Mouse (Mus musculus) liver, embryonic 13.5 days (tissue): ENCODE results near the gene Trappc3. TPM values are rescaled to one million over a fixed set of nuclear protein-coding genes. Genes with fewer than 3 reads are reported as not detected.

ENCODE experiments used
- ATAC-seq: fragments of 200-750 bp; cut with Nextera tagmentation; 2 replicates; pipeline ENCODE4 v1.8.0; 2017; ENCODE audit warnings: low read depth, mild to moderate bottlenecking, moderate number of reproducible peaks, moderate library complexity
- DNase-seq: peaks from one replicate; pipeline ENCODE4 v3.0.0; 2022
- H3K27ac ChIP-seq: fragments of 300-500 bp; sonication (generic); 2 replicates; pipeline ENCODE4 v1.5.1; 2015; ENCODE audit warnings: moderate library complexity, mild to moderate bottlenecking, inconsistent platforms
- H3K27me3 ChIP-seq: fragments of 300-500 bp; sonication (generic); 2 replicates; pipeline ENCODE4 v1.6.1; 2015; ENCODE audit warnings: mild to moderate bottlenecking, inconsistent platforms
- H3K36me3 ChIP-seq: fragments of 300-500 bp; sonication (generic); 2 replicates; pipeline ENCODE4 v1.6.1; 2015; ENCODE audit warnings: mild to moderate bottlenecking, inconsistent platforms
- H3K4me1 ChIP-seq: fragments of 300-500 bp; sonication (generic); replicated peaks from 2 replicates; pipeline ENCODE4 v1.6.1; 2015; ENCODE audit warnings: inconsistent platforms
- H3K4me2 ChIP-seq: fragments of 300-500 bp; sonication (generic); 2 replicates; pipeline ENCODE4 v1.6.1; 2015; ENCODE audit warnings: inconsistent platforms, mild to moderate bottlenecking, moderate library complexity
- H3K4me3 ChIP-seq: fragments of 300-500 bp; sonication (generic); replicated peaks from 2 replicates; pipeline ENCODE4 v1.5.1; 2015; ENCODE audit warnings: mild to moderate bottlenecking, inconsistent platforms
- H3K9ac ChIP-seq: fragments of 300-500 bp; sonication (generic); 2 replicates; pipeline ENCODE4 v1.6.1; 2015; ENCODE audit warnings: mild to moderate bottlenecking, inconsistent platforms
- H3K9me3 ChIP-seq: fragments of 300-500 bp; sonication (generic); replicated peaks from 2 replicates; pipeline ENCODE4 v1.6.1; 2016; ENCODE audit warnings: inconsistent platforms
- WGBS: fragments of 180-500 bp; shearing (Covaris S2); methylation state at CpG from one replicate; pipeline ENCODE4 v1.1.7; 2015; ENCODE audit not compliant: insufficient replicate concordance; 5-methylcytosine and 5-hydroxymethylcytosine counted together
- polyA plus RNA-seq: library from polyadenylated mRNA; unstranded; fragments of >200 nt; fragmentation: Nextera tagmentation; extraction: Ambion mirVana; gene quantifications from 2 replicates; pipeline ENCODE4 v1.2.1, GENCODE M21; 2015

The Trappc3 gene
- polyA plus RNA-seq, 1 experiment from 2014 or later = 41.5 TPM

GRCm38 (mm10) chr4:126301584-126302309, 39.6 kb downstream of the Trappc3 start:
- Histone ChIP-seq H3K4me3 (peak overlapping the region; percentile 30), H3K27ac (no peak overlapping the region), H3K4me2 (peak overlapping the region; percentile 56), H3K9ac (no peak overlapping the region), H3K4me1 (peaks cover 14% of the 10 kb centered on the region), H3K9me3 (0 out of 2 replicates have a peak, but pooled peaks cover 2% of the 10 kb centered on the region), H3K27me3 (peaks cover 71% of the 10 kb centered on the region), H3K36me3 (no peaks in the 10 kb centered on the region)
- ATAC-seq (no peak), DNase-seq (no peak)
- 12% methylated on average over 27 of the region's 27 CpGs for WGBS

GRCm38 (mm10) chr4:126303877-126304276, 41.8 kb downstream of the Trappc3 start:
- Histone ChIP-seq H3K4me2 (no peak overlapping the region), H3K4me1 (peaks cover 10% of the 10 kb centered on the region), H3K9ac (no peak overlapping the region), H3K36me3 (no peaks in the 10 kb centered on the region), H3K9me3 (0 out of 2 replicates have a peak, but pooled peaks cover 2% of the 10 kb centered on the region), H3K4me3 (no peak overlapping the region), H3K27ac (no peak overlapping the region), H3K27me3 (peaks cover 56% of the 10 kb centered on the region)
- no peak for ATAC-seq
- 43% methylated on average over 4 of the region's 4 CpGs for WGBS
- no peak for DNase-seq

- DNase-seq = no peak
- Histone ChIP-seq H3K36me3 (no peaks in the 10 kb centered on the region), H3K27ac (no peak overlapping the region), H3K9me3 (0 out of 2 replicates have a peak, but pooled peaks cover 2% of the 10 kb centered on the region), H3K4me1 (peaks cover 14% of the 10 kb centered on the region), H3K9ac (no peak overlapping the region), H3K4me3 (no peak overlapping the region), H3K27me3 (peaks cover 47% of the 10 kb centered on the region), H3K4me2 (no peak overlapping the region)
- WGBS = 74% methylated on average over 1 of the region's 1 CpGs
- ATAC-seq = no peak
These were observed 43.3 kb downstream of the Trappc3 start for GRCm38 (mm10) chr4:126305428-126305827.

GRCm38 (mm10) chr4:126306058-126306457, 43.9 kb downstream of the Trappc3 start:
- Histone ChIP-seq H3K4me3 (no peak overlapping the region), H3K4me2 (no peak overlapping the region), H3K9ac (no peak overlapping the region), H3K4me1 (peaks cover 8% of the 10 kb centered on the region), H3K9me3 (0 out of 2 replicates have a peak, but pooled peaks cover 2% of the 10 kb centered on the region), H3K27me3 (peaks cover 41% of the 10 kb centered on the region), H3K27ac (no peak overlapping the region), H3K36me3 (no peaks in the 10 kb centered on the region)
- no peak for DNase-seq
- 67% methylated on average over 6 of the region's 6 CpGs for WGBS
- ATAC-seq = no peak

- DNase-seq = no peak
- H3K9ac ChIP-seq = no peak overlapping the region
- no peak for ATAC-seq
- no peak overlapping the region for H3K4me2 ChIP-seq
- H3K36me3 ChIP-seq = no peaks in the 10 kb centered on the region
- WGBS = 15% methylated on average over 2 of the region's 2 CpGs
- no peak overlapping the region for H3K27ac ChIP-seq
- H3K9me3 ChIP-seq = 0 out of 2 replicates have a peak, but pooled peaks cover 2% of the 10 kb centered on the region
- H3K4me3 ChIP-seq = no peak overlapping the region
- H3K27me3 ChIP-seq = peaks cover 33% of the 10 kb centered on the region
- H3K4me1 ChIP-seq = peaks cover 4% of the 10 kb centered on the region
These were observed 44.7 kb downstream of the Trappc3 start for GRCm38 (mm10) chr4:126306827-126307226.

GRCm38 (mm10) chr4:126309211-126309921, 47.2 kb downstream of the Trappc3 start:
- ATAC-seq (no peak), DNase-seq (no peak)
- Histone ChIP-seq H3K27ac (no peak overlapping the region), H3K27me3 (peaks cover 12% of the 10 kb centered on the region), H3K4me1 (peaks cover 4% of the 10 kb centered on the region), H3K4me2 (peak overlapping the region; percentile 32), H3K9ac (no peak overlapping the region), H3K9me3 (0 out of 2 replicates have a peak, but pooled peaks cover 2% of the 10 kb centered on the region), H3K36me3 (no peaks in the 10 kb centered on the region; the same call in 1 of the 2 replicates), H3K4me3 (no peak overlapping the region)
- 17% methylated on average over 20 of the region's 20 CpGs for WGBS

- peak overlapping the region; percentile 32 for H3K4me2 ChIP-seq
- H3K9me3 ChIP-seq = 0 out of 2 replicates have a peak, but pooled peaks cover 2% of the 10 kb centered on the region
- ATAC-seq (no peak), DNase-seq (peak; percentile 58)
- peaks cover 12% of the 10 kb centered on the region for H3K27me3 ChIP-seq
- no peak overlapping the region for H3K4me3 ChIP-seq
- no peak overlapping the region for H3K27ac ChIP-seq
- WGBS = 0% methylated on average over 7 of the region's 7 CpGs
- no peak overlapping the region for H3K9ac ChIP-seq
- peaks cover 4% of the 10 kb centered on the region for H3K36me3 ChIP-seq
- peaks cover 4% of the 10 kb centered on the region for H3K4me1 ChIP-seq
These were observed 47.8 kb downstream of the Trappc3 start for GRCm38 (mm10) chr4:126309922-126310309.

- H3K4me3 ChIP-seq = no peak overlapping the region
- no peak overlapping the region for H3K9ac ChIP-seq
- DNase-seq (no peak), ATAC-seq (no peak)
- H3K27me3 ChIP-seq = peaks cover 12% of the 10 kb centered on the region
- 0 out of 2 replicates have a peak, but pooled peaks cover 2% of the 10 kb centered on the region for H3K9me3 ChIP-seq
- 60% methylated on average over 7 of the region's 7 CpGs for WGBS
- H3K4me2 ChIP-seq = no peak overlapping the region
- H3K27ac ChIP-seq = no peak overlapping the region
- peaks cover 6% of the 10 kb centered on the region for H3K36me3 ChIP-seq
- peaks cover 4% of the 10 kb centered on the region for H3K4me1 ChIP-seq
These were observed 48.2 kb downstream of the Trappc3 start for GRCm38 (mm10) chr4:126310344-126310743.

- no peak overlapping the region for H3K4me2 ChIP-seq
- no peak for ATAC-seq
- H3K4me1 ChIP-seq = peaks cover 8% of the 10 kb centered on the region
- peaks cover 12% of the 10 kb centered on the region for H3K27me3 ChIP-seq
- no peak for DNase-seq
- H3K9ac ChIP-seq = no peak overlapping the region
- no peaks in the 10 kb centered on the region for H3K9me3 ChIP-seq
- H3K4me3 ChIP-seq = no peak overlapping the region
- 79% methylated on average over 16 of the region's 16 CpGs for WGBS
- no peak overlapping the region for H3K27ac ChIP-seq
- peaks cover 19% of the 10 kb centered on the region for H3K36me3 ChIP-seq
These were observed 49.6 kb downstream of the Trappc3 start for GRCm38 (mm10) chr4:126311566-126312200.

GRCm38 (mm10) chr4:126313202-126313601, 51.1 kb downstream of the Trappc3 start:
- 46% methylated on average over 5 of the region's 5 CpGs for WGBS
- peaks cover 8% of the 10 kb centered on the region for H3K4me1 ChIP-seq
- DNase-seq = no peak

GRCm38 (mm10) chr4:126314393-126314792, 52.3 kb downstream of the Trappc3 start:
- Histone ChIP-seq H3K36me3 (peaks cover 42% of the 10 kb centered on the region), H3K27ac (no peak overlapping the region), H3K9me3 (no peaks in the 10 kb centered on the region), H3K4me3 (no peak overlapping the region), H3K9ac (no peak overlapping the region), H3K27me3 (peaks cover 2% of the 10 kb centered on the region), H3K4me1 (peaks cover 8% of the 10 kb centered on the region), H3K4me2 (no peak overlapping the region)
- ATAC-seq = no peak
- no peak for DNase-seq
- WGBS = 72% methylated on average over 10 of the region's 10 CpGs

More at GRCm38 (mm10) chr4:126313202-126313601, 51.1 kb downstream of the Trappc3 start:
- H3K36me3 ChIP-seq = peaks cover 34% of the 10 kb centered on the region
- H3K27me3 ChIP-seq = peaks cover 10% of the 10 kb centered on the region
- no peaks in the 10 kb centered on the region for H3K9me3 ChIP-seq
- H3K9ac ChIP-seq = no peak overlapping the region
- no peak overlapping the region for H3K4me2 ChIP-seq
- no peak for ATAC-seq
- no peak overlapping the region for H3K27ac ChIP-seq
- no peak overlapping the region for H3K4me3 ChIP-seq
